ENCODE assay signal across 24 mouse cellular contexts in genomic region chr2:166119992-166120391, GRCm38 (mm10). TPM values are rescaled to one million over a fixed set of nuclear protein-coding genes. Genes with fewer than 3 reads are reported as not detected.
DNase-seq lines count a peak whose midpoint lies in the region; ATAC-seq and TF ChIP-seq lines count a peak whose summit lies in the region.
"Had no signal": no experiment of that assay in that cellular context is flagged by ENCODE, and none has a peak within 500 bp of the region (broad histone marks: within the 10 kb centered on the region; RNA-seq: fewer than 3 reads in every experiment).

No protein-coding gene starts in this region.

- peaks cover 45% of the 10 kb centered on the region for H3K4me1 ChIP-seq in heart, embryonic 12.5 days (replicated peaks)
- H3K4me1 ChIP-seq in lung, embryonic 14.5 days (ENCODE audit: insufficient read depth) = no peaks in the 10 kb centered on the region

- H3K27ac ChIP-seq in heart, embryonic 12.5 days (ENCODE audit: poor library complexity, severe bottlenecking) = no peak overlapping the region
- H3K27ac ChIP-seq in lung, embryonic 14.5 days (ENCODE audit: low read depth) = no peak overlapping the region; the same call in 1 of the 2 replicates
- H3K27ac ChIP-seq: gastrocnemius, adult 2 months; hindbrain, embryonic 10.5 days; hindbrain, embryonic 13.5 days had no signal

- no peak for ATAC-seq in heart, embryonic 12.5 days (ENCODE audit: insufficient number of reproducible peaks, low FRiP score)
- ATAC-seq in lung, embryonic 14.5 days (ENCODE audit: insufficient read depth) = no peak
- ATAC-seq: forebrain, embryonic 14.5 days; forebrain, postnatal 0 days; hindbrain, embryonic 16.5 days; inflammation-experienced regulatory T-cells, adult 6 months; intestine, embryonic 16.5 days had no signal

- H3K9me3 ChIP-seq in heart, embryonic 12.5 days (replicated peaks) = no peaks in the 10 kb centered on the region
- H3K9me3 ChIP-seq in lung, embryonic 14.5 days (ENCODE audit: low read depth, low read length) = no peaks in the 10 kb centered on the region
- H3K9me3 ChIP-seq: hindbrain, embryonic 10.5 days; hindbrain, embryonic 13.5 days had no signal

- H3K4me3 ChIP-seq in heart, embryonic 12.5 days = no peak overlapping the region
- no peak overlapping the region for H3K4me3 ChIP-seq in lung, embryonic 14.5 days (ENCODE audit: low read depth, low read length)
- H3K4me3 ChIP-seq: gastrocnemius, adult 2 months; hindbrain, embryonic 10.5 days; hindbrain, embryonic 13.5 days had no signal

- peaks cover 42% of the 10 kb centered on the region for H3K36me3 ChIP-seq in heart, embryonic 12.5 days
- H3K36me3 ChIP-seq in lung, embryonic 14.5 days (ENCODE audit: insufficient read depth) = 0 out of 2 replicates have a peak, but pooled peaks cover 2% of the 10 kb centered on the region
- H3K36me3 ChIP-seq: G1E had no signal

- WGBS in heart, embryonic 12.5 days = 63% methylated on average over 2 of the region's 2 CpGs
- WGBS in lung, embryonic 14.5 days = 57% methylated on average over 2 of the region's 2 CpGs

- H3K4me2 ChIP-seq in heart, embryonic 12.5 days = no peak overlapping the region
- H3K4me2 ChIP-seq in lung, embryonic 14.5 days = no peak overlapping the region
- H3K4me2 ChIP-seq: hindbrain, embryonic 13.5 days had no signal

- peak; percentile 54 for DNase-seq in heart, postnatal 4 days
- DNase-seq in lung, embryonic 14.5 days = peak; percentile 30
- DNase-seq in lung, postnatal 10 days = no peak
- DNase-seq in adipocyte (ENCODE audit: low spot score) = peak; percentile 41
- DNase-seq in thymus, postnatal 36 days = no peak
- DNase-seq: adrenal gland, adult 8-10 months; adrenal gland, postnatal 25 days; B cell, adult 2 months; cerebellum, adult 11-12 months; cerebellum, adult 8-10 months; cerebellum, postnatal 10 days; cerebellum, postnatal 36 days; forebrain, postnatal 0 days; gastrocnemius, adult 2 months; gastrocnemius, postnatal 14 days had no signal

- no peak for TF ChIP-seq CTCF in lung, embryonic 14.5 days (IDR thresholded peaks at IDR 0.05; ENCODE audit: low read depth)

- no peaks in the 10 kb centered on the region for H3K27me3 ChIP-seq in heart, embryonic 12.5 days (replicated peaks)
- no peaks in the 10 kb centered on the region for H3K27me3 ChIP-seq in lung, embryonic 14.5 days (ENCODE audit: insufficient read depth, low read length)
- H3K27me3 ChIP-seq: hindbrain, embryonic 13.5 days had no signal

- H3K9ac ChIP-seq in heart, embryonic 12.5 days = no peak overlapping the region
- no peak overlapping the region for H3K9ac ChIP-seq in lung, embryonic 14.5 days
- H3K9ac ChIP-seq: forebrain, postnatal 0 days; hindbrain, embryonic 13.5 days had no signal

RNA-seq across cellular contexts. Expression of gene Sulf2, which starts 35.5 kb away (rescaled TPM):
- 100 to 1,000 TPM; 124 to 129 TPM for total RNA-seq in heart, postnatal 4 days (2021)
- polyA plus RNA-seq in heart, embryonic 12.5 days (2016; fragmentation: Nextera tagmentation; extraction: Ambion mirVana) = 136 and 137 TPM in 2 replicates
- polyA plus RNA-seq in lung, embryonic 14.5 days (2014; fragmentation: Nextera tagmentation; extraction: Ambion mirVana) = 51.1 and 57.6 TPM in 2 replicates
- total RNA-seq: CH12.LX had no signal
- polyA plus RNA-seq: G1E had no signal

Comparison
In these comparisons a context has a peak if more than half of its experiments do, and no peak if none do; other contexts are left out.
1. DNase-seq: peak in heart, postnatal 4 days (single experiment), lung, embryonic 14.5 days (single experiment) and adipocyte (single experiment); none in lung, postnatal 10 days (single experiment) and thymus, postnatal 36 days (0 of 2).